Mouse (Mus musculus): ENCODE measurements around the gene Dner. TPM values are rescaled to one million over a fixed set of nuclear protein-coding genes. Genes with fewer than 3 reads are reported as not detected.

Dner gene
- polyA plus RNA-seq, 1 experiment from 2014 or later: 76.4 TPM

- Histone ChIP-seq H3K9ac (replicated peaks) (no peak overlapping the region), H3K27me3 (no peaks in the 10 kb centered on the region), H3K4me3 (no peak overlapping the region), H3K4me1 (no peaks in the 10 kb centered on the region), H3K9me3 (no peaks in the 10 kb centered on the region), H3K4me2 (replicated peaks) (no peak overlapping the region), H3K36me3 (no peaks in the 10 kb centered on the region), H3K27ac (replicated peaks) (no peak overlapping the region)
- ATAC-seq (ENCODE audit: low FRiP score, low read depth): no peak
- 77% methylated on average over 1 of the region's 1 CpGs for WGBS
Observed at GRCm38 (mm10) chr1:84428331-84428730, 267.7 kb downstream of the Dner start.

GRCm38 (mm10) chr1:84427757-84428156 is 268.3 kb downstream of the Dner start:
- Histone ChIP-seq H3K27ac (replicated peaks) (no peak overlapping the region), H3K4me1 (no peaks in the 10 kb centered on the region), H3K9ac (replicated peaks) (no peak overlapping the region), H3K4me3 (no peak overlapping the region), H3K9me3 (no peaks in the 10 kb centered on the region), H3K36me3 (no peaks in the 10 kb centered on the region), H3K4me2 (replicated peaks) (no peak overlapping the region), H3K27me3 (no peaks in the 10 kb centered on the region)
- 87% methylated on average over 11 of the region's 11 CpGs for WGBS
- ATAC-seq (ENCODE audit: low FRiP score, low read depth): no peak

GRCm38 (mm10) chr1:84426679-84427078 is 269.3 kb downstream of the Dner start:
- H3K4me1 ChIP-seq: no peaks in the 10 kb centered on the region
- WGBS: 93% methylated on average over 5 of the region's 5 CpGs

GRCm38 (mm10) chr1:84422881-84423280 is 273.1 kb downstream of the Dner start:
- Histone ChIP-seq H3K4me2 (replicated peaks) (no peak overlapping the region), H3K36me3 (no peaks in the 10 kb centered on the region), H3K9me3 (no peaks in the 10 kb centered on the region), H3K27me3 (no peaks in the 10 kb centered on the region), H3K27ac (replicated peaks) (no peak overlapping the region), H3K9ac (replicated peaks) (no peak overlapping the region), H3K4me3 (no peak overlapping the region), H3K4me1 (peaks cover 7% of the 10 kb centered on the region; the same call in 1 of the 2 replicates)
- no peak for ATAC-seq (ENCODE audit: low FRiP score, low read depth)
- WGBS: 54% methylated on average over 2 of the region's 2 CpGs

More at GRCm38 (mm10) chr1:84426679-84427078, 269.3 kb downstream of the Dner start:
- no peak for ATAC-seq (ENCODE audit: low FRiP score, low read depth)
- Histone ChIP-seq H3K27me3 (no peaks in the 10 kb centered on the region), H3K4me2 (replicated peaks) (no peak overlapping the region), H3K9ac (replicated peaks) (no peak overlapping the region), H3K9me3 (no peaks in the 10 kb centered on the region), H3K36me3 (no peaks in the 10 kb centered on the region), H3K27ac (replicated peaks) (no peak overlapping the region), H3K4me3 (no peak overlapping the region)

GRCm38 (mm10) chr1:84421845-84422244 is 274.2 kb downstream of the Dner start:
- no peaks in the 10 kb centered on the region for H3K9me3 ChIP-seq
- H3K4me3 ChIP-seq: no peak overlapping the region
- no peak overlapping the region for H3K9ac ChIP-seq (replicated peaks)
- no peaks in the 10 kb centered on the region for H3K36me3 ChIP-seq
- peaks cover 14% of the 10 kb centered on the region; the same call in 1 of the 2 replicates for H3K4me1 ChIP-seq
- H3K4me2 ChIP-seq (replicated peaks): no peak overlapping the region
- 88% methylated on average over 1 of the region's 1 CpGs for WGBS
- no peaks in the 10 kb centered on the region for H3K27me3 ChIP-seq
- ATAC-seq (ENCODE audit: low FRiP score, low read depth): no peak
- no peak overlapping the region for H3K27ac ChIP-seq (replicated peaks)

- Histone ChIP-seq H3K27me3 (no peaks in the 10 kb centered on the region), H3K9me3 (no peaks in the 10 kb centered on the region), H3K4me2 (replicated peaks) (no peak overlapping the region), H3K4me3 (no peak overlapping the region), H3K27ac (replicated peaks) (no peak overlapping the region), H3K9ac (replicated peaks) (no peak overlapping the region), H3K4me1 (peaks cover 14% of the 10 kb centered on the region; the same call in 1 of the 2 replicates), H3K36me3 (no peaks in the 10 kb centered on the region)
- ATAC-seq (ENCODE audit: low FRiP score, low read depth): no peak
- 54% methylated on average over 2 of the region's 2 CpGs for WGBS
Observed at GRCm38 (mm10) chr1:84419416-84419815, 276.6 kb downstream of the Dner start.

GRCm38 (mm10) chr1:84418511-84418910 is 277.5 kb downstream of the Dner start:
- peaks cover 14% of the 10 kb centered on the region; the same call in 1 of the 2 replicates for H3K4me1 ChIP-seq
- WGBS: 46% methylated on average over 9 of the region's 9 CpGs
- no peak overlapping the region for H3K4me2 ChIP-seq (replicated peaks)
- H3K9ac ChIP-seq (replicated peaks): no peak overlapping the region
- no peak overlapping the region for H3K4me3 ChIP-seq
- H3K27ac ChIP-seq (replicated peaks): no peak overlapping the region
- H3K9me3 ChIP-seq: no peaks in the 10 kb centered on the region
- ATAC-seq (ENCODE audit: low FRiP score, low read depth): peak; percentile 51; the same call in 1 of the 2 replicates
- no peaks in the 10 kb centered on the region for H3K27me3 ChIP-seq
- H3K36me3 ChIP-seq: no peaks in the 10 kb centered on the region

GRCm38 (mm10) chr1:84417761-84418238 is 278.2 kb downstream of the Dner start:
- Histone ChIP-seq H3K27ac (replicated peaks) (no peak overlapping the region), H3K4me1 (peaks cover 14% of the 10 kb centered on the region; the same call in 1 of the 2 replicates), H3K27me3 (no peaks in the 10 kb centered on the region), H3K9me3 (no peaks in the 10 kb centered on the region), H3K4me3 (no peak overlapping the region), H3K36me3 (no peaks in the 10 kb centered on the region), H3K4me2 (replicated peaks) (no peak overlapping the region), H3K9ac (replicated peaks) (no peak overlapping the region)
- ATAC-seq (ENCODE audit: low FRiP score, low read depth): peak; percentile 29
- 64% methylated on average over 9 of the region's 9 CpGs for WGBS

GRCm38 (mm10) chr1:84417276-84417675 is 278.7 kb downstream of the Dner start:
- Histone ChIP-seq H3K9me3 (no peaks in the 10 kb centered on the region), H3K9ac (replicated peaks) (no peak overlapping the region), H3K4me1 (peaks cover 14% of the 10 kb centered on the region; the same call in 1 of the 2 replicates), H3K27me3 (no peaks in the 10 kb centered on the region), H3K27ac (replicated peaks) (no peak overlapping the region), H3K36me3 (no peaks in the 10 kb centered on the region), H3K4me2 (replicated peaks) (no peak overlapping the region), H3K4me3 (no peak overlapping the region)
- 30% methylated on average over 6 of the region's 6 CpGs for WGBS
- ATAC-seq (ENCODE audit: low FRiP score, low read depth): 0 out of 2 replicates have a peak, but pooled peaks have one; percentile 13

- WGBS: 90% methylated on average over 3 of the region's 3 CpGs
- Histone ChIP-seq H3K4me2 (replicated peaks) (no peak overlapping the region), H3K27ac (replicated peaks) (no peak overlapping the region), H3K36me3 (no peaks in the 10 kb centered on the region), H3K9me3 (no peaks in the 10 kb centered on the region), H3K9ac (replicated peaks) (no peak overlapping the region), H3K27me3 (no peaks in the 10 kb centered on the region), H3K4me3 (no peak overlapping the region), H3K4me1 (peaks cover 14% of the 10 kb centered on the region; the same call in 1 of the 2 replicates)
- no peak for ATAC-seq (ENCODE audit: low FRiP score, low read depth)
Observed at GRCm38 (mm10) chr1:84414464-84414863, 281.6 kb downstream of the Dner start.

GRCm38 (mm10) chr1:84409514-84409913 is 286.5 kb downstream of the Dner start:
- no peaks in the 10 kb centered on the region for H3K27me3 ChIP-seq
- no peaks in the 10 kb centered on the region for H3K9me3 ChIP-seq
- ATAC-seq (ENCODE audit: low FRiP score, low read depth): no peak
- no peaks in the 10 kb centered on the region for H3K4me1 ChIP-seq
- 71% methylated on average over 2 of the region's 2 CpGs for WGBS
- H3K9ac ChIP-seq (replicated peaks): no peak overlapping the region
- H3K36me3 ChIP-seq: no peaks in the 10 kb centered on the region
- no peak overlapping the region for H3K27ac ChIP-seq (replicated peaks)
- H3K4me2 ChIP-seq (replicated peaks): no peak overlapping the region
- H3K4me3 ChIP-seq: no peak overlapping the region

- no peaks in the 10 kb centered on the region for H3K27me3 ChIP-seq
- 76% methylated on average over 2 of the region's 2 CpGs for WGBS
- no peak for ATAC-seq (ENCODE audit: low FRiP score, low read depth)
Observed at GRCm38 (mm10) chr1:84408873-84409272, 287.1 kb downstream of the Dner start.

GRCm38 (mm10) chr1:84406891-84407290 is 289.1 kb downstream of the Dner start:
- H3K9me3 ChIP-seq: no peaks in the 10 kb centered on the region
- H3K4me3 ChIP-seq: no peak overlapping the region
- no peak overlapping the region for H3K4me2 ChIP-seq (replicated peaks)
- no peaks in the 10 kb centered on the region for H3K36me3 ChIP-seq
- WGBS: 82% methylated on average over 4 of the region's 4 CpGs
- no peaks in the 10 kb centered on the region for H3K27me3 ChIP-seq
- ATAC-seq (ENCODE audit: low FRiP score, low read depth): no peak
- no peak overlapping the region for H3K9ac ChIP-seq (replicated peaks)
- no peak overlapping the region for H3K27ac ChIP-seq (replicated peaks)
- H3K4me1 ChIP-seq: no peaks in the 10 kb centered on the region

More at GRCm38 (mm10) chr1:84408873-84409272, 287.1 kb downstream of the Dner start:
- H3K27ac ChIP-seq (replicated peaks): no peak overlapping the region
- no peaks in the 10 kb centered on the region for H3K4me1 ChIP-seq
- H3K4me3 ChIP-seq: no peak overlapping the region
- no peak overlapping the region for H3K4me2 ChIP-seq (replicated peaks)
- H3K36me3 ChIP-seq: no peaks in the 10 kb centered on the region
- no peaks in the 10 kb centered on the region for H3K9me3 ChIP-seq
- no peak overlapping the region for H3K9ac ChIP-seq (replicated peaks)

All from midbrain, embryonic 12.5 days (tissue).